Mouse (Mus musculus): ENCODE data around the gene Dnah1.

DNA sequence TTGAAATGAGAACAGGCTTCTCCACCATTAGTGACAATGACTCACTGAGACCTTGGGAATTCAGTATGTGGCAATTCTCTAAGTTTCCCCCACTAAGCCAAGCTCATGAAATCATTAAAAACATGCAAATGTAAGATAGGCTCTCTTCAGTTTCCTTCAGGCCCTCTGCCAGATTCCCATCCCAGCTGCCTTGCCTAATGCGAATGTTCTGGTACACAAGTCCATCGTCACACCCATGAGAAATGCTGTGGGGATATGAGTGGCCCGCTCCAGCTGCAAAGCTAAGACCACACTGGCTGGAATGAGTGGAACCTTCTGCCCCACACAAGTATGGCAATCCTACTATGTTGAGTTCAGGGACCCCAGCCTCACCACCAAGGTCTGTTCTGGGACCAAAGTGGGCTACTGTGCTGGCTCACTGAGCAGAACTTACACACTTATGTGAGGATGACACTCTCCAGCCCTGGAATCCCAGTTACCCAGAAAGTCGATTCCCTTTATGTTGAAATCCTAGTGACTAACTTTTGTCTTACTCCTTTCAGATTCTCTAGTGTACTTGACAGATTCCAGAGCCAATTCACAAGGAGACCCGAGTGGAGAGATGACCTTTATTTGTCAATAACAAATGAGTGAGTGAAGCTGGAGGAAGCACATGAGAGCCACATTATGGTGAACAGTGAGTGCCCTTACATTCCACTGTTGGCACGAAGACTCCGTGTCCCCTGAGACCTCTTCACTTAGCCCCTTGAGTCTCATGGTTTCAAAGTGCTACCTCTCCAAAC is 86.4 kb downstream of the Dnah1 start:
- TF ChIP-seq CTCF (IDR thresholded peaks at IDR 0.05; ENCODE audit: control insufficient read depth, insufficient read depth, insufficient read length) = no peak
- no peak for TF ChIP-seq MYOD1 (IDR thresholded peaks at IDR 0.05; ENCODE audit: control insufficient read depth, insufficient read length, low read depth)
- TF ChIP-seq USF1 (IDR thresholded peaks at IDR 0.05; ENCODE audit: low read depth) = no peak
- no peak for TF ChIP-seq MAX (IDR thresholded peaks at IDR 0.05)
- no peak for TF ChIP-seq FOSL1 (IDR thresholded peaks at IDR 0.05; ENCODE audit: insufficient read depth, low read length, poor library complexity, severe bottlenecking)
